Mouse (Mus musculus): ENCODE data around the gene Sv2b. TPM values are rescaled to one million over a fixed set of nuclear protein-coding genes. Genes with fewer than 3 reads are reported as not detected.

Sv2b gene
- not detected for total RNA-seq (2023)

DNA sequence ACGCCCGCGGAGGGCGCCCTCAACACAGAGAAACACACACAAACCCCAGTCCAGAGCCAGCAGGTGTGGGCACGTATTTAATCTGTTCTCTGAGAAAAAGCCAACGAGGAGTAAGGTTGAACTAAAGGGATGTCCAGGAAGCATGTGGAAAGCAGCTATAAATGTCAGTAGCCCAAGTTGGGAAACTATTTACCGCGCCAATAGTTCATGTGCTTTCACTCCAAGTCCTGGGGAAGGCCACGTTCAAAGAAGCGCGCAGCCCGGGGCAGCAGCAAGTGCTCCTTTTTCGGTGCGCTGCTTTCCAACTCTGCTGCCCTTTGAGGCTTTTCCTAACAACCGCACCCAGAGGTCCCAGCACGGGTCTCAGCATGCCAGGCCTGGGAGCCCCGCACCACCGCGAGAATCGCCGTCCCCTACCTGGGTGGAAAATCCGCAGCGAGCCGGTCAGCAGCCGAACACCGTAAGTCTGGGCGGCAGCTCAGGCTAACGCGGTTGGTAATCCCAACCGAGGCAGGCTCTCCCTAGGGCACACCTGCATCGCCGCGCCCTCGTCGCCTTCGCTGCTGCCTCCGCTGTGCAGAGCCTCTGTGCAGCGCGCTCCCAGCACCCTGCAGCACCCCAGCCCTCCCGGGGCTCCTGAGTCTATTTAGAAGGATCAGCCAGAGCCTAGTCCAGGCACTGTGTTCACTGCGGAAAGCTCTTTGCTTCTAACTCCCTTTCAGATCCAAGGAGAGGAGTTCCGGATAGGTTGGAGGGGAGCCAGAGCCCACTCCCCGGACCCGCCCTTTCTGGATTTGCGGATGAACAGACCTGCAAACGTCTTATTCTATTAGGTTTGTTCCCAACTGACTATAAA, at the start of gene Sv2b:
Gene Sv2b, minus strand, starts transcription at position 806 of the 856 bp plus-strand sequence.

Other genes starting within 250 kb of the Sv2b start
- 543 TPM for gene Akap13, start 146.3 kb upstream of the Sv2b start, total RNA-seq (2023)